Mouse (Mus musculus): ENCODE results near the gene Ecsit. TPM values are rescaled to one million over a fixed set of nuclear protein-coding genes. Genes with fewer than 3 reads are reported as not detected.

Gene Ecsit
- total RNA-seq, 2 experiments from 2014 or later = 44.7 to 47.2 TPM

GRCm38 (mm10) chr9:22116740-22117426, 31.6 kb upstream of the Ecsit start, which contains the start of gene Elof1:
Gene Elof1 (minus strand): TSS chr9:22117172.
- TF ChIP-seq CTCF (conservative IDR thresholded peaks at IDR 0.05) = peak; percentile 41
- DNase-seq (ENCODE audit: low spot score in 2 of 2) = peak; percentile 91 to 96
- peak within 1 kb of the TSS; percentile 96 for H3K27ac ChIP-seq
- H3K4me3 ChIP-seq = peak within 1 kb of the TSS; percentile 76

DNA sequence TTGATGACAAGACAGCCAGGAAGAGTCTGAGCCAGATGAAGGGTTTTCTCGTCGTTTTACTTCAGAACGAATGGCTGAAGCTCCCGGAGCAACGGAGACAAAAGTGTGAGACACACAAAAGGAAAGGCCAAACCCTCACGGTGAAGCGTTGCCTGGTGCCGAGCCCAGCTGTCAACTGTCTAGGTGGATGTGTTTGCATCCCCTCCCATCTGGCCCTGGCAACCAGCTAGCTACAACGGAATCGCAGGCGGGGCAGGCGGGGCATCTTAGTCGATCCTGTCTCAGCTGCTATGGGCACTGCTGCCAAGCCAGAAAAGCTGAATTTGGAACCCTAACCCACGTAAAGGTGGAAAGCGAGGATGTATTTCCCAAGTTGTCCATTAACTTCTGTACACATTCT, 30.8 kb upstream of the Ecsit start:
- no peak for DNase-seq (ENCODE audit: low spot score in 2 of 2)
- Histone ChIP-seq H3K27ac (no peak overlapping the region), H3K4me3 (peak overlapping the region; percentile 76)
- TF ChIP-seq CTCF (conservative IDR thresholded peaks at IDR 0.05) = no peak

GRCm38 (mm10) chr9:22115635-22116034, 30.4 kb upstream of the Ecsit start:
- H3K4me3 ChIP-seq = peak overlapping the region; percentile 76
- no peak overlapping the region for H3K27ac ChIP-seq
- TF ChIP-seq CTCF (conservative IDR thresholded peaks at IDR 0.05) = no peak
- DNase-seq (ENCODE audit: low spot score in 2 of 2) = no peak

DNA sequence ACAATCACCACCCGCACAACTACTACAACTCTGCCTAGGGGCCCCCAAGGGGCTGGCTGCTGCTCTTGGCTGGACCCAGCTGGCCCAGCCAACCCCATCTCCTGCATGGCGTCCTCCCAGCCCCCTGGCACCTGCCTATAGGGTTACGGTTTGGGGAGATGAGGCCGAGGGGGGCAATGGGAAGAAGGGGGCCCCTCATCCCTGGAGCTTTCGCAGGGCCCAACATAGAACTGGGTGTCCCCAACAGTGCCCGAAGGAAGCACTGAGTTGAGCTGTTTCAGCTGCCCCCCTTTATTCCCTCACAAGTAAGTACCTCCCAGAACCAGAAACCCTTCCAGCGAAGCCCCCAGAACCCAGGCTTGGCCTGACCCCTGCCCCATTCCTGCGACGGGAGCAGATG, 23.0 kb upstream of the Ecsit start:
- H3K27ac ChIP-seq = no peak overlapping the region
- no peak for DNase-seq (ENCODE audit: low spot score in 2 of 2)
- H3K4me3 ChIP-seq = no peak overlapping the region
- TF ChIP-seq CTCF (conservative IDR thresholded peaks at IDR 0.05) = no peak

DNA sequence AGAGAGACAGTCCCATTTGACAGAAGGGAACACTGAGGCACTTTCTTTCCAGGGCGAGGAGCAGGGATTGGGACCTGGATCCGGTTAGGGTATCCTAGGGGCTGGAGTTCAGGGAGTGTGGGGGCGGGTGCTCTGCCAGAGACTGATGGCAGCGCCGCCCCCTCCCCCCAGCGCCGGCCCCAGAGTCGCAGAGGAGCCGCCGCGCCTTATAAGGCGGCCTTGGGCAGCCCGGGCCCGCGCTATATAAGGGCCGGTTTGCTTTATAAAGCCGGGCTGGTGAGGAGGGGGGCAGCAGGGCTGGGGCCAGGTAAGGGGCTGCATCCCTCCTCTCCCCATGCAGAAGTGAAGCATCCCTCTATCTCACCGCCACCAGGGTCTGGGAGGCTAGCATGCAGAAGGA, 14.7 kb upstream of the Ecsit start:
- DNase-seq (ENCODE audit: low spot score in 2 of 2) = no peak
- TF ChIP-seq CTCF (conservative IDR thresholded peaks at IDR 0.05) = no peak
- Histone ChIP-seq H3K4me3 (no peak overlapping the region), H3K27ac (no peak overlapping the region)

- H3K4me3 ChIP-seq = no peak within 1 kb of the TSS
- no peak within 1 kb of the TSS for H3K27ac ChIP-seq
- no peak for DNase-seq (ENCODE audit: low spot score in 2 of 2)
- no peak for TF ChIP-seq CTCF (conservative IDR thresholded peaks at IDR 0.05)
Observed at GRCm38 (mm10) chr9:22098993-22099696, 13.9 kb upstream of the Ecsit start, which contains the start of gene Cnn1. Gene Cnn1 (plus strand): TSS chr9:22099216.

GRCm38 (mm10) chr9:22095854-22096307, 10.6 kb upstream of the Ecsit start:
- Histone ChIP-seq H3K27ac (no peak overlapping the region), H3K4me3 (peak overlapping the region; percentile 46)
- TF ChIP-seq CTCF (conservative IDR thresholded peaks at IDR 0.05) = peak; percentile 85
- DNase-seq (ENCODE audit: low spot score in 2 of 2) = peak; percentile 51 to 76

- DNase-seq (ENCODE audit: low spot score in 2 of 2) = no peak
- TF ChIP-seq CTCF (conservative IDR thresholded peaks at IDR 0.05) = no peak
- Histone ChIP-seq H3K4me3 (no peak overlapping the region), H3K27ac (no peak overlapping the region)
Observed at GRCm38 (mm10) chr9:22092746-22093145, 7.5 kb upstream of the Ecsit start.

DNA sequence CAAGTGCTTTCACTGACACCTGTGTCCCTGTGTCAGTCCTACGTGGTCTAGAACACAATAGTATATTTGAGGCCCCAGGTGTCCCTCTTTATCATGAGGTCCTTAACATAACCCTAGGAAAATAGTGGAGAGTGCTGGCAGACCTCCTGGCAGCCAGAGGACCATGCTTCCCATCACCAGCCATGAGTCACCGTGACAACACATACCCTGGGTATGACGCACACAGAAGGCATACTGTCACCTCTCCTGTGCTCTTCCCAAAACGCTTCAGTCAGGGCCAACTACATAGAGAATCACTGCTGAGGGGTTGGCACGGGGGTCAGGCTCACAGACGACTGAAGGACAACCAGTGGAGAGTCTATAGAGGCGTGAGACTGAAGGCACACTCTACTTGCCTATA, 4.7 kb upstream of the Ecsit start:
- no peak for DNase-seq (ENCODE audit: low spot score in 2 of 2)
- no peak for TF ChIP-seq CTCF (conservative IDR thresholded peaks at IDR 0.05)
- Histone ChIP-seq H3K27ac (no peak overlapping the region), H3K4me3 (no peak overlapping the region)

DNA sequence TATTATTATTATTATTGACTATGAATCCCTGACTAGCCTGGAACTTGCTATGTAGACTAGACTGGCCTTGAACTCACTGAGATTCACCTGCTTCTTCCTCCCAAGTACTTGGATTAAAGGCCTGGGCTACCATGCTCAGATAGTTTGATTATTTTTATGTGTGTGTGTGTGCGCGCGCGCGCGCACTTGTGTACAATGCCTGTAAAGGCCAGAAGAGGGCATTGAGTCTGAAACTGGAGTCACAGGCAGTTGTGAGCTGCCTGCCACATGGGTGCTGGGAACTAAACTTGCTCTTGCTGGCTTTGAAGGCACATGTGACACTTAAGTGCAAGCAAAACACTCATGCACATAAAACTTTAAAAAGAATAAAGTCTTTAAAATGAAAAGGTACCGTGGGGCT, 4.0 kb upstream of the Ecsit start:
- no peak for DNase-seq (ENCODE audit: low spot score in 2 of 2)

GRCm38 (mm10) chr9:22087034-22087618, 1.9 kb upstream of the Ecsit start:
- no peak overlapping the region for H3K4me3 ChIP-seq
- no peak overlapping the region for H3K27ac ChIP-seq
- peak; percentile 54 for TF ChIP-seq CTCF (conservative IDR thresholded peaks at IDR 0.05)
- no peak for DNase-seq (ENCODE audit: low spot score in 2 of 2)

More for the DNA sequence above, 4.0 kb upstream of the Ecsit start:
- no peak overlapping the region for H3K27ac ChIP-seq
- TF ChIP-seq CTCF (conservative IDR thresholded peaks at IDR 0.05) = no peak
- H3K4me3 ChIP-seq = no peak overlapping the region

- DNase-seq (ENCODE audit: low spot score in 2 of 2) = no peak
- peak overlapping the region; percentile 73 for H3K4me3 ChIP-seq
- peak overlapping the region; percentile 95 for H3K27ac ChIP-seq
- TF ChIP-seq CTCF (conservative IDR thresholded peaks at IDR 0.05) = no peak
Observed at GRCm38 (mm10) chr9:22086012-22086411, 774 bp upstream of the Ecsit start.

GRCm38 (mm10) chr9:22084667-22085021, 594 bp downstream of the Ecsit start:
- peak overlapping the region; percentile 73 for H3K4me3 ChIP-seq
- peak overlapping the region; percentile 95 for H3K27ac ChIP-seq
- TF ChIP-seq CTCF (conservative IDR thresholded peaks at IDR 0.05) = no peak
- no peak for DNase-seq (ENCODE audit: low spot score in 2 of 2)
